Mouse (Mus musculus) thymus, adult 2 months (tissue): ENCODE results near the gene Pmvk. TPM values are rescaled to one million over a fixed set of nuclear protein-coding genes. Genes with fewer than 3 reads are reported as not detected.

Experiments
- DNase-seq: peaks from one replicate; pipeline ENCODE4 v3.0.0; 2021
- H3K27ac ChIP-seq: fragments of 200-500 bp; 2 replicates; pipeline ENCODE4 v1.5.1; 2012; ENCODE audit warnings: low read length, control low read depth; ENCODE audit not compliant: control insufficient read depth, insufficient read depth
- H3K27me3 ChIP-seq: fragments of 200-500 bp; 2 replicates; pipeline ENCODE4 v1.6.1; 2012; ENCODE audit warnings: mild to moderate bottlenecking, low read length, moderate library complexity, mixed read lengths; ENCODE audit not compliant: control insufficient read depth, insufficient read depth
- H3K36me3 ChIP-seq: fragments of 200-500 bp; 2 replicates; pipeline ENCODE4 v1.6.1; 2012; ENCODE audit warnings: mild to moderate bottlenecking, low read length, moderate library complexity; ENCODE audit not compliant: control insufficient read depth, insufficient read depth
- H3K4me1 ChIP-seq: fragments of 200-500 bp; replicated peaks from 2 replicates; pipeline ENCODE4 v1.6.1; 2012; ENCODE audit warnings: low read length; ENCODE audit not compliant: control insufficient read depth, insufficient read depth
- H3K4me3 ChIP-seq: fragments of 200-500 bp; 2 replicates; pipeline ENCODE4 v1.5.1; 2012; ENCODE audit warnings: mild to moderate bottlenecking, low read length, control low read depth, moderate library complexity; ENCODE audit not compliant: control insufficient read depth, insufficient read depth
- CTCF ChIP-seq: fragments of 200-500 bp; IDR thresholded peaks from 2 replicates; pipeline ENCODE4 v1.5.1; 2012; ENCODE audit warnings: mild to moderate bottlenecking, control low read depth, low read length, moderate library complexity, borderline replicate concordance; ENCODE audit not compliant: control insufficient read depth, poor library complexity, insufficient read depth; ENCODE audit errors: extremely low read depth
- POLR2A ChIP-seq: fragments of 200-500 bp; IDR thresholded peaks from 2 replicates; pipeline ENCODE4 v1.6.1; 2012; ENCODE audit warnings: mild to moderate bottlenecking, low read length, control low read depth, moderate library complexity; ENCODE audit not compliant: control insufficient read depth, poor library complexity, insufficient read depth; ENCODE audit errors: extremely low read depth
- WGBS: fragments of 180-500 bp; shearing (Covaris S2); methylation state at CpG from one replicate; pipeline ENCODE4 v1.1.7; 2018; 5-methylcytosine and 5-hydroxymethylcytosine counted together
- polyA plus RNA-seq: library from polyadenylated mRNA; depleted of rRNA; stranded (reverse); fragments of >200 nt; gene quantifications from 2 replicates; pipeline ENCODE4 v1.2.3, GENCODE M21; 2012

The Pmvk gene
- polyA plus RNA-seq, 1 experiment: 22.6 TPM

- WGBS: 80% methylated on average over 1 of the region's 1 CpGs
Observed at GRCm38 (mm10) chr3:89455786-89456285, 1.5 kb downstream of the Pmvk start.

DNA sequence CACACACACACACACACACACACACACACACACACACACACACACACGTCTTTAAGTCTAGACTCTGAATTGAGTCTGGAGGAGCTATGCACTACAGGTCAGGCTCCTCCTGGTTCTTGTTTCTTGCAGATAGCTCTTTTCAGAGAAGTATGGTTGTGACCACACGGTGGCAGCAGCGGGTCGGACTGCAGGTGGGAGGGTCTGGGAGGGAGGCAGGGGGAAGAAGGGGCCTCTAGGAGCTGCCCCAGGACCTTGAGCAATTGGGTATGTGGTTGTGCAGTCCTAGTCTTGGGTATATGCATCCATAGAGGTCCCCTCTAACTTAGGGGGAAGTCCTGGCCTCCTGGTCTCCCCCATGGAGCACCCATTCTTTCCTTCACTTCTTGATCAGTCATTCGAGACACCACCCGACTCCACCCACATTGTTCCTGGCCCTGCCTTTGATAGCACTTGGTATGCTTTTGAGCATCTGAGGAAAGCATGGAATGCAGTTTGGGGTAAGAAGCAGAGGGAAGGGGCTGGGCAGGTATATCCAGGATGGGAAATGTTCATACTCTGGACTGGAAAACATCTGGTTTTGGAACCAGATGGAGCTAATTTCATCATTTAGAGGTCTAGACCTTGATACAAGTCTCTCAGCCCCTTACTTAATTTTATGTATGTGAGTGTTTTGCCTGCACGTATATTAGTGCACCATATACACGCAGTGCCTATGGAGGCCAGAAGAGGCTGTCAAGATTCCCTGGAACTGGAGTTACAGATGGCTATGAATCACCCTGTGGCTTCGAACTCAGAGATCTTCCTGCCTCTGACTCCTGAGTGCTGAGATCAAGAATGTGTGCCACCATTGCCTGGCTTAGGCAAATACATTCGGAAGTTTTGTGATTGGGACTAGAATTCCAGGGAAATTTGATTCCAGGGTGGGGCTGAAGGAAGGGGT is 2.7 kb downstream of the Pmvk start:
- peaks cover 26% of the 10 kb centered on the region for H3K4me1 ChIP-seq
- no peak overlapping the region for H3K4me3 ChIP-seq
- TF ChIP-seq CTCF (peak; percentile 84), POLR2A (0 out of 2 replicates have a peak, but pooled peaks have one; percentile 22)
- H3K27ac ChIP-seq: no peak overlapping the region
- no peaks in the 10 kb centered on the region for H3K36me3 ChIP-seq
- 47% methylated on average over 10 of the region's 10 CpGs for WGBS
- H3K27me3 ChIP-seq: no peaks in the 10 kb centered on the region
- DNase-seq: peak; percentile 83

More at GRCm38 (mm10) chr3:89455786-89456285, 1.5 kb downstream of the Pmvk start:
- H3K36me3 ChIP-seq: no peaks in the 10 kb centered on the region
- no peak overlapping the region for H3K27ac ChIP-seq
- TF ChIP-seq POLR2A (no peak), CTCF (no peak)
- H3K4me1 ChIP-seq: peaks cover 37% of the 10 kb centered on the region
- DNase-seq: no peak
- no peaks in the 10 kb centered on the region for H3K27me3 ChIP-seq
- H3K4me3 ChIP-seq: no peak overlapping the region

- Histone ChIP-seq H3K36me3 (no peaks in the 10 kb centered on the region), H3K27ac (no peak overlapping the region), H3K27me3 (no peaks in the 10 kb centered on the region), H3K4me3 (no peak overlapping the region), H3K4me1 (peaks cover 15% of the 10 kb centered on the region)
- WGBS: 51% methylated on average over 13 of the region's 13 CpGs
- TF ChIP-seq POLR2A (no peak), CTCF (no peak)
- no peak for DNase-seq
Observed at GRCm38 (mm10) chr3:89458372-89458964, 4.1 kb downstream of the Pmvk start.

DNA sequence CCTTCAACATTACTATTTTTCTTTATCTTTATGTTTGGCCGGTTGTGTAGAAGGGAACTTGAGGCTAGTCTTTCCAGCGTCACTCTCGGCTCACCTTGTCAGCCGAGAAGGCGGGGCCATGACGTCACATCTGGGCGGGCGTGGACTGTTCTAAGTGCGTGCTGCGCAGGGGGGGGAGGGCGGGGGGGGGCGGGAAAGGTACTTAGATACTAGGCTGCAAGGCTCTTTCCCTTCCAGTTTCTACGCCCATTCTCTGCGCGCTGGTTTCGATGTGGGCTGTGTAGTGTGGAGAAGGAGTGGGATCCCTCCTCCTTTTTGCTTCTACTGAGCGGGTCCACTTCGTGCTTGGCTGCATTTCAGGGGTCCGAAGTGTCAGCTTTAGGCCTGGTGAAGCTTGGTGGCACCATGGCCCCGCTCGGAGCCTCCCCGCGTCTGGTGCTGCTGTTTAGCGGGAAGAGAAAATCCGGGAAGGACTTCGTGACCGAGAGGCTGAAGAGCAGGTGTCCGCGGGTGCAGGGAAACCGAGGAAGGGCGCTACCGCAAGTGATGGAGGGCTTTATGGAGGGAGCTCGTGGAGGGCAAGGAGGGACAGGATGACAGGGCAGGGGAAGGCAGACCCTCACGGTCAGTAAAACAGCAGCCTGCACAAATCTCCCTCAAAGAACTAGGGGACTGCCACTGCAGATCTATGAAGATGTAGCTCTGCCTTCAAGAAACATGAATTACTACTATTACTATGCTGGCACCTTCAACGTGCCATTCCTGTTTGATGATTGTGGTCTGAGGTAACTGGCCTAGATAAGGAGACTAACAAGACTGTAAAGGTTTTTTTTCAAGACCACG is 4.8 kb downstream of the Pmvk start:
- peak; percentile 93 for DNase-seq

DNA sequence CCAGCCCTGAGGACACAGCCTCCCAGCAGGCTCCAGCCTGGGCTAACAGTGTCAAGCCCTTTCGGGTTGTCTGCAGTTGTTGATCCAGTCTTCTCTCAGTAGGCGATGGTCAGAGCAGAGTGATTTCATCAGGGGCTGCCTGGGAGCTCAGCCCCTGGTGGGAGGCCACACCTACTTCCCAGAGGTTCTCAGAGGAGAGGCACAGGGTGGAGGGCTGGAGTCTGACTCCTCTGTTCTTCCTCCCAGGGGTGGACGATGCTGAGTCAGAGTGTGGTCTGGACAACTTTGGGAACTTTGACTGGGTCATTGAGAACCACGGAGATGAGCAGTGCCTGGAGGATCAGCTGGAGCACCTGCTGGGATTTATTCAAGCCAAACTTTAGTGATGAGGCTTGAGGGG is 13.9 kb downstream of the Pmvk start:
- no peak for DNase-seq
- Histone ChIP-seq H3K27me3 (no peaks in the 10 kb centered on the region), H3K4me3 (no peak overlapping the region), H3K4me1 (no peaks in the 10 kb centered on the region), H3K27ac (no peak overlapping the region), H3K36me3 (no peaks in the 10 kb centered on the region)
- WGBS: 94% methylated on average over 4 of the region's 4 CpGs
- TF ChIP-seq CTCF (0 out of 2 replicates have a peak, but pooled peaks have one; percentile 12), POLR2A (no peak)

More for the DNA sequence above, 4.8 kb downstream of the Pmvk start:
- Histone ChIP-seq H3K36me3 (no peaks in the 10 kb centered on the region), H3K4me3 (peak overlapping the region; percentile 80), H3K4me1 (peaks cover 12% of the 10 kb centered on the region), H3K27ac (peak overlapping the region; percentile 15; the same call in 1 of the 2 replicates), H3K27me3 (no peaks in the 10 kb centered on the region)
- TF ChIP-seq POLR2A: no peak
- TF ChIP-seq CTCF: no peak
- WGBS: under 1% methylated on average over 36 of the region's 36 CpGs
